Mouse (Mus musculus) neural tube, embryonic 15.5 days (tissue): ENCODE data around the gene Ccdc61. TPM values are rescaled to one million over a fixed set of nuclear protein-coding genes. Genes with fewer than 3 reads are reported as not detected.

Experiments used
- ATAC-seq: fragments of 200-750 bp; cut with Nextera tagmentation; 2 replicates; pipeline ENCODE4 v1.8.0; 2017; ENCODE audit warnings: mild to moderate bottlenecking, moderate TSS enrichment, moderate library complexity; ENCODE audit not compliant: low FRiP score
- H3K27ac ChIP-seq: fragments of 300-500 bp; sonication (generic); replicated peaks from 2 replicates; pipeline ENCODE4 v1.5.1; 2015; ENCODE audit warnings: mild to moderate bottlenecking, inconsistent platforms
- H3K27me3 ChIP-seq: fragments of 300-500 bp; sonication (generic); replicated peaks from 2 replicates; pipeline ENCODE4 v1.6.1; 2015; ENCODE audit warnings: inconsistent platforms
- H3K36me3 ChIP-seq: fragments of 300-500 bp; sonication (generic); 2 replicates; pipeline ENCODE4 v1.6.1; 2015; ENCODE audit warnings: inconsistent platforms
- H3K4me1 ChIP-seq: fragments of 300-500 bp; sonication (generic); 2 replicates; pipeline ENCODE4 v1.6.1; 2015; ENCODE audit warnings: inconsistent platforms
- H3K4me2 ChIP-seq: fragments of 300-500 bp; sonication (generic); 2 replicates; pipeline ENCODE4 v1.6.1; 2015; ENCODE audit warnings: inconsistent platforms, mild to moderate bottlenecking, moderate library complexity
- H3K4me3 ChIP-seq: fragments of 300-500 bp; sonication (generic); replicated peaks from 2 replicates; pipeline ENCODE4 v1.5.1; 2015; ENCODE audit warnings: mild to moderate bottlenecking, inconsistent platforms
- H3K9ac ChIP-seq: fragments of 300-500 bp; sonication (generic); replicated peaks from 2 replicates; pipeline ENCODE4 v1.6.1; 2015; ENCODE audit warnings: mild to moderate bottlenecking, inconsistent platforms
- H3K9me3 ChIP-seq: fragments of 300-500 bp; sonication (generic); replicated peaks from 2 replicates; pipeline ENCODE4 v1.6.1; 2016; ENCODE audit warnings: inconsistent platforms
- WGBS: fragments of 180-500 bp; shearing (Covaris S2); methylation state at CpG from one replicate; pipeline ENCODE4 v1.1.7; 2015; ENCODE audit warnings: mixed read lengths; 5-methylcytosine and 5-hydroxymethylcytosine counted together
- polyA plus RNA-seq: library from polyadenylated mRNA; unstranded; fragments of >200 nt; fragmentation: Nextera tagmentation; extraction: Ambion mirVana; gene quantifications from 2 replicates; pipeline ENCODE4 v1.2.1, GENCODE M21; 2015

Ccdc61 gene
- polyA plus RNA-seq, 1 experiment from 2014 or later, result 31.9 TPM

DNA sequence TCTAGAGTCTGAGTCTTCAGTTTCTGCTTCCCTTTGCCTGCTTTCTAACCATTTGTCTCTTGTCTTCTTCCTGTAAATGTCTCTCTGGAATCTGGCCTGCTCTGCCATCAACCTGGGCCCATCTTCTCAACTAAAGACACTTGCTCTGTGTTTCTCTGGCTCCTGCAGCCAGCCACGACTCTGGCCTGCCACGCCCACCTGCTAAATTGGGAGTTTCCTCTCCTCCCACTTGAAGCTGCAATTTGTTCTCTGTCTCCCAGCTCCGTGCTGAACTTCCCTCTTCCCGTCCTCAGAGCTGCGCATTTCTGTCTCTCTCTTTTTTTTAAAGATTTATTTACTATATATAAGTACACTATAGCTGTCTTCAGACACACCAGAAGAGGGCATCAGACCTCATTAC, 65.4 kb downstream of the Ccdc61 start:
- H3K4me2 ChIP-seq, result no peak overlapping the region
- no peak for ATAC-seq
- no peaks in the 10 kb centered on the region for H3K9me3 ChIP-seq
- no peaks in the 10 kb centered on the region for H3K27me3 ChIP-seq
- no peaks in the 10 kb centered on the region for H3K36me3 ChIP-seq
- WGBS, result 25% methylated on average over 5 of the region's 5 CpGs
- H3K4me1 ChIP-seq, result peaks cover 10% of the 10 kb centered on the region
- no peak overlapping the region for H3K4me3 ChIP-seq
- H3K27ac ChIP-seq, result no peak overlapping the region
- no peak overlapping the region for H3K9ac ChIP-seq

DNA sequence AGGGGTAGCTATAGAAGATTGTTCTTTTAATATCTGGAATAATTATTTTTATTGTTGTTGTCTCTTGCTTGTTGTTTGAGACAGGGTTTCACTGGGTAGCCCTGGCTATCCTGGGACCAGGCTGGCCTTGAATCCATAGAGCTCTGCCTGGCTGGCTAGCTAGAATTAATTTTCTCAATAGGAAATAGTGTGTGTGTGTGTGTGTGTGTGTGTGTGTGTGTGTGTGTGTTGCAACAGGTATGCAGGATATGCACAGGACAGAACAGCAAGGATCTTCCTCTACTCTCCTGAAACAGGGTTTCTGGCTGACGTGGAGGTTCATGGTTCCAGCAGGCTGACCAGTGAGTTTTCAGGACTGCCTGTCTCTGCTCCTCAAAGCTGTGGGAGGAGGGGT, 69.0 kb downstream of the Ccdc61 start:
- Histone ChIP-seq H3K4me3 (peak overlapping the region; percentile 20; the same call in 1 of the 2 replicates), H3K4me2 (peak overlapping the region; percentile 67), H3K9ac (no peak overlapping the region), H3K27me3 (no peaks in the 10 kb centered on the region), H3K27ac (peak overlapping the region; percentile 64; the same call in 1 of the 2 replicates), H3K9me3 (no peaks in the 10 kb centered on the region), H3K4me1 (peaks cover 11% of the 10 kb centered on the region), H3K36me3 (no peaks in the 10 kb centered on the region)
- ATAC-seq, result 0 out of 2 replicates have a peak, but pooled peaks have one; percentile 11
- 70% methylated on average over 1 of the region's 1 CpGs for WGBS

Other genes starting within 250 kb of the Ccdc61 start
- gene Psg20, start 224.2 kb downstream of the Ccdc61 start, polyA plus RNA-seq, result not detected in 2 replicates
- gene Psg22, start 192.3 kb downstream of the Ccdc61 start, polyA plus RNA-seq, result not detected in 2 replicates
- gene Psg19, start 111.9 kb downstream of the Ccdc61 start, polyA plus RNA-seq, result not detected in 2 replicates
- gene Psg17, start 88.8 kb downstream of the Ccdc61 start, polyA plus RNA-seq, result 0.14 TPM in 1 of 2 replicates, not detected in the other
- 0.51 and 0.70 TPM in 2 replicates for gene Mill2, start 70.4 kb downstream of the Ccdc61 start, polyA plus RNA-seq
- 19.2 and 26.6 TPM in 2 replicates for gene Pglyrp1, start 39.1 kb downstream of the Ccdc61 start, polyA plus RNA-seq
- 9.4 and 10.6 TPM in 2 replicates for gene Nova2, start 15.5 kb upstream of the Ccdc61 start, polyA plus RNA-seq
- gene Nanos2, start 77.0 kb upstream of the Ccdc61 start, polyA plus RNA-seq, result 0.84 and 0.93 TPM in 2 replicates
- gene Mypop, start 80.8 kb upstream of the Ccdc61 start, polyA plus RNA-seq, result 7.6 and 8.0 TPM in 2 replicates
- gene Irf2bp1, start 93.6 kb upstream of the Ccdc61 start, polyA plus RNA-seq, result 28.4 and 28.6 TPM in 2 replicates
- gene Foxa3, start 113.1 kb upstream of the Ccdc61 start, polyA plus RNA-seq, result 0.31 and 1.3 TPM in 2 replicates
- 26.4 and 28.3 TPM in 2 replicates for gene Sympk, start 114.0 kb upstream of the Ccdc61 start, polyA plus RNA-seq
- gene Rsph6a, start 144.3 kb upstream of the Ccdc61 start, polyA plus RNA-seq, result 0.24 TPM in 1 of 2 replicates, not detected in the other
- 30.3 and 35.8 TPM in 2 replicates for gene Dmwd, start 165.8 kb upstream of the Ccdc61 start, polyA plus RNA-seq
- 10.0 and 14.9 TPM in 2 replicates for gene Dmpk, start 173.4 kb upstream of the Ccdc61 start, polyA plus RNA-seq
- gene Six5, start 184.2 kb upstream of the Ccdc61 start, polyA plus RNA-seq, result 1.8 and 3.1 TPM in 2 replicates
- 7.5 and 8.2 TPM in 2 replicates for gene Gm4969, start 208.0 kb upstream of the Ccdc61 start, polyA plus RNA-seq
- gene Fbxo46, start 209.4 kb upstream of the Ccdc61 start, polyA plus RNA-seq, result 15.5 and 17.0 TPM in 2 replicates
- gene Qpctl, start 238.9 kb upstream of the Ccdc61 start, polyA plus RNA-seq, result 21.7 and 24.5 TPM in 2 replicates
- 122 and 124 TPM in 2 replicates for gene Snrpd2, start 239.3 kb upstream of the Ccdc61 start, polyA plus RNA-seq